Mouse (Mus musculus) CH12F3 (cell line): ENCODE measurements around the gene Psmd11.

ENCODE experiments used
- in situ Hi-C: fragments of 300-500 bp; cut with MboI; formaldehyde crosslinking; loops from 2 replicates; pipeline ENCODE4 v1.14.3; 2020; ENCODE audit warnings: low sequenced_read_pairs

The Psmd11 gene

DNA sequence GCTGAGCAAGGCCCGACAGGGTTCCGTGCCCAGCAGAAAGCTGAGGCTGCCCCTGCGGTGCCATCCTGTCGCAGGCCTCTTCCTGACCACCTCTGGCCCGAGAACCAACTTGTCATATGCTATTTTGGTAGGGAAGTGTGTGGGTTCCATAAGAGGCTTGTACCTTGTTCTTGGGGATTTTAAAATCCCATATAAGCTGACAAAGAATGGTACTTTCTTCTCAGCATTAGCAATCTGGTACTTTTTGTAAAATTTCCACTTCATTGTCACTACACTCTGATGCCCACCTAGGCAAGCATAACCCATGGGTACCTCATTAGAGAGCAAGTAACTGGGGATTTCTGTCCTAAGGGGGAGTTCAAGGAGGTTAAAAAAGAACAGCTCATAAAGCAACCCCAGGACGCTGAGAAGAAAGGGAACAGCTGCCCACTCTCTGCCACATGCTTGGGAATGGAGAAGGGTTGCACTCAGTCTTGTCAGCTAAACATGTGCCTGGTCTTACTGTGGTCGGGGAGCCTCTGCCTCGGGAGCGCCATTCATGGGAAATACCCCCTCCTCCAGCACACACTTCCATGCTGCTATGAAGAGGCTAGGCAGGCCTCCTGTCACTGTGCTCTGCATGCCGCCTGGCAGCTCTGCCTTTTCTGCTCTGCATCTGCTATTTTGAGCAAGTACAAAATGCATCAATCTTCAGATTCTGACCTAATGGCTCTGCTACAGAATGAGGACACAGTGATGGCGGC is 70.1 kb downstream of the Psmd11 start:
- in situ Hi-C loops, result no loop called here

DNA sequence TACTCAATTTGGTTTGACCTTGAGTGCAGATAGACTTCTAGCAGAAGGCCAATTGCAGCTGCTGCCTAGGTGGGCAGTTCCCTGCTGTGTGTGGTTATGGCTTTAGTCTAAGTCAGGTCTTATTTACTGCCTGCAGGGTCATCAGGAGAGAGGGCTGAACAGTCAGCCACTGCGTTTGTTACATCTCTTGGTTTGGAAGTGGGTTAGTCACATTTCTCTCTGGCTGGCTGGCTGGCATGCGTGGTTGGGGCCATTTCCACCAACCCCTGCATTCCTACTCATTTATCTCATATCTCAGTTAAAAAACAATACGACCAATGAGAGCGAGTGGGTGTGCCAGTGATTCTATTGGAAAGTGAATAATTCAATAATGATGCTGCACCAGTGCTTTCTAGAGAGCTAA is 71.1 kb downstream of the Psmd11 start:
- in situ Hi-C loops, result no loop called here

DNA sequence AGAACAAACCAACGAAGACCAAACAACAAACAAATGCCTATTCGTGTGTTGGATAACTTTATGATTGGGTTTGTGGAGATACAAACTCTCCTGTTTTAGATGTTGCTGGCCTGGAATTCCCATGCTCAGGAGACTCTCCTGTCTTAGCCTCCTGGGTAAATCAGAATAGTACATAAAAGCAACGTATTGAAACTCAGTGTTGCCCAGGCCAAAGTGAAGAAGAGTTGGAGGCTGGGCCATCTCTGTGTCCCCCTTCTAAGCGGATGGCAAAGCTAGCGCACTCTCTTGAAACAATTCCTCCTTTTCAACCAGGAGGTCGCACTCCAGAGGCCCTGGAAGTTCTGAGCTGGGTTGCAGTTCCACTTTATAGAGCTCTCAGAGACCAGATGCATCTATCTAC is 74.9 kb downstream of the Psmd11 start:
- in situ Hi-C loops, result no loop called here

DNA sequence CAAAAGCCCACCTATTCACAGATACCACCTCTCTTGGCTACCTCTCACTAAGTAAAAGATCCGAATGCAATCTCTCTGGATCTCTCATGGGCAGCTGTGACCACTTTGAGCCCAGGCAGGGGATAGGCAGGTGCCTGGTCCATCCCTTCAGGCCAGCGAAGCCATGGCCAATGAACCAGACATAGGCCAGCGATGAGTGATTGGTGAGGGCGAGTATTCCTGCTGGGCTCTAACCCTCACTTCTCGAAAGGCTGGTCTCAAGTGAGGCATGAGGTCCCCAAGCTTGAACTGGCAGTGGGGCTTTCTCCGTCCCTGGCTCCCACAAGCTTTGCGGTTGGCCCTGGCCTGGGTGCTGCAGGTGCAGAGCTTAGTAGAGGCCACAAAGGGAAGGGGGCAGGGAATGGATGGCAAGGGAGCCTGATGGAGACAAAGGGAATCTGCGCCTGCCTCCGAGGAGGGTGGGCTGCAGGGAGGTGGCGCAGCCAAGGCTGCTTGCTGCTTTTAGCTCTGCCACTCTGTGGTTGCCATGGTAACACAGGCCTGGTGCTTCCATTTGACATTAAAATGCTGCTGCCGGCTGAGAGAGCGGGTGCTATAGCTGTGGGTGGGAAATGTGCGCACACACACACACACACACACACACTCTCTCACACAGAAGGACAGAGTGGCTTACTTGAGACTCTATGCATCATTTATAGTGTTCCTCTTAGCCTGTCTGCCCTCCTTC is 75.5 kb downstream of the Psmd11 start:
- in situ Hi-C loops, result no loop called here

DNA sequence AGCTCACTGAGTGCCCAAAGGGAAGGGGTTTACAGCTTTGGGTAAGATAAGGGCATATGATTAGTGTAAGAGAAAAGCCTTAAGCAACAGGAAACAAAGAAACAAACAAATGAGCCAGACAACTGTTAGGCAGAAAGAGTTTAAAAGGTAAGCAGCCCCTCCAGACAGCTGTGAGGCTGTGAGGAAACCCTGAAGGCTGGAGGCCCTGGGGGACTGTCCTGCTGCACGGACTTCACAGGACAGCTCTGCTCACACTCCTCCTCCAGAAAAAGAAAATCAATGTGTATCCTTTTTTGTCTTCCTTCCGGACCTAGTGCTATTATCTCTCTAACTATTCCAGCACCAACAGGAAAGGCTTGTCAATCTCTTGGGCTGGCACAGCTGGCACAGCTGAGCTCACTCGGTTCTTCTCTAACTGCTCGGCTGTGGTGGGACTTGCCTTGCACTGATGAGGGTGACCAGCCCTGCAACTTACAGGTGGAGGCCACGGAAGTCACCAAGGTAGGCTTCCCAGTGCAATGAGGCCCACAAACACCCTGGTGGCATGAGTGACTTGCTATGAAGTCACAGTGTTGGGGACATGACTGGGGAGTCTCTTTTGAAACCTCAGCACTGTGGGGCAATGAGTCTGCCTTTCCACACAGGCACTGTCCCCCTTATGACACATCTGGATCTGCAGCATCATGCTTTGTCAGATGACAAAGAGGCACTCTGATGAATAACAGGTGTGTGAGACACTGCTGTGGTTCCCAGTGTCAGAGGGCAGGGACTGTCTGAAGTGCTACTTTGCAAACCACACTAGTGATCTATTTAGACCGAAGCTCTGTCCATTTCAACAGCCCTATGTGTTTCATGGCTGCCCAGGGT is 76.3 kb downstream of the Psmd11 start:
- in situ Hi-C loops, result no loop called here

DNA sequence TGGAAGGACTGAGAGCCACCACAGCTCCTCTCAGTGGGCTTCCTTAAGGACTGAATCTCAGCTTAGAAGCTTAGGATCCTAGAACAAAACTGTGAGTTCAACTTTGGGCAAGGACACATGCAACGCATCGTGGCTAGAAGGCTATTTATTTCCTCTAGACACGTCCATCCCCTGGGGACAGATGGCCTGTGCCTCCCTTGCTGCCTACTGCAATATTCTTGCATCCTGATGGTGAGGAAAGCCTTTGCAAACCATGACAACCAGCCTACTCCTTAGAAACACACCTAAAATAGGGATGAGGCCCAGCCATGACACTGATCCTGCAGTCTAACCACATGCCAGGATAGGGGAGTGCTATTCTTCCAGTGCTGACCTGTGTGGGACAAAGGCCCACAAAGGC is 77.2 kb downstream of the Psmd11 start:
- in situ Hi-C loops, result no loop called here

DNA sequence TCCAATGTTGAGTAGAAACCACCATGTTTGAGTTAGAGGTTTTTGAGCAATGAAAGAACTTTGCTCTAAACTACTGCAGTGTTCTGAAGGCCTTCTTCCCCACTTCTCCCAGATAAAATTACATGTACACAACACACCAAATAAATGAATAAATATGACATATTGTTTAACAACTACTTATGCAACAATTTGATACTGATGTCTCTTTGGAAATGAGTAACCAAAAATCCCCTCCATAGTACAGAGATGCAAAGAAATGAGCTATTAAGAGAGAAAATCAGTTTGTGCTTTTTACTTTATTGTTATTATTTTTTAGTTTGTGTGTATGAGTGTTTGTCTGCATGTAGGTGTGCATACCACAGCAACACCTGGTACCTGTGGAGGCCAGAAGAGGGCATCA is 78.1 kb downstream of the Psmd11 start:
- in situ Hi-C loops, result no loop called here

DNA sequence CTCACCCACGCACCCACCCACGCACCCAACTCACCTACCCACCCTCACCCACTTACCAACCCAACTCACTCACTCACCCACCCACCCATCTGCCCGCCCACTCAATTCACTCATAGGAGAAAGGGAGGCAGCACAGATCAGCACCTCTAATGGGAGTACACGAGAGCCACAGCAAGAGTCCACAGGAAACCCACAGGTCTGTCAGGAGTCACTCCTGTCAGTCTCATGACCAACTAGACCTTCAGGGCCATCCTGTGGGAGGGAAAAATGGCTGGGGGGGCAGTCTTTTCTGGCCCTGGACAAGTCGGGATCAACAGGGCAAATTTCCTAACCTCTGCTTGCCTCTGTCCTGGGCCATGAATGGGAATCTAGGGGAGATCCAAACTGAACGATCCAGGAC is 79.4 kb downstream of the Psmd11 start:
- in situ Hi-C loops, result no loop called here

DNA sequence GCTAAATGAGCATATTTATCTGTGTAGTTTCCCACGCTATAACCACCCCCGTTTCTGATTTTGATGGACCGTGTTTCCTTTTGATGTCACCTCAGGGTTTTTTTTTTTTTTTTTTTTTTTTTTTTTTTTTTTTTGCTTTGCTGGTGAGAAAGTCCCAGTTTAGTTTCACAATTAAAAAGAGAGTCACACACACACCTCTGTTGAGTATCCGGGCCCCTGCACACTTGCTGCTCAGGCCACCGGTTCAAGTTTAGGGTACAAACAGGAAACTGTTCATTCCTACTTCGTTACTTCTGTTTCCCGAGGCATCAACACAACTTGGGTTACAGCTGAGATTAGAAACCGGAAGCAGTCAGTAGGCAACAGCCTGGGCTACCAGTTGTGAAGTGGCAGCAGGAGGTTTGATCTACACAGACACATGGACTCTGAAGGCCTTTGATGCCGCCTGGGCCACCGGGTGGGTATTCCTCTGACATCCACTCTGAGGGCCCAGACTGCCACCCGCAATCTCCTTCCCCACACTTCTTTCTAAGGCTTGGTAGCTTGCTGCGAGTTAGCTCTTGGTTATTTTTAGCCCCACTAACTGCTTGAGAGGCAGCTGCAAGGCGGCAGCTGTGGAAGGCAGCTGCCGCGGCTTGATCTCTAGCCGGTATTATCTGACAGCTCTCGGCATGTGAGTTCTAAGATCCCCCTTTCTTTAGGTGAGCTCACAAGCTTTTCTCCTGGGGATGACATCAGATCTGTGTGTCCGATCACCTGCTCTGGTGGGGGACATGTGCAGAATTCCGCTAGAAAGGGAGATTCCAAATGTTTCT is 80.2 kb downstream of the Psmd11 start:
- in situ Hi-C loops, result no loop called here

DNA sequence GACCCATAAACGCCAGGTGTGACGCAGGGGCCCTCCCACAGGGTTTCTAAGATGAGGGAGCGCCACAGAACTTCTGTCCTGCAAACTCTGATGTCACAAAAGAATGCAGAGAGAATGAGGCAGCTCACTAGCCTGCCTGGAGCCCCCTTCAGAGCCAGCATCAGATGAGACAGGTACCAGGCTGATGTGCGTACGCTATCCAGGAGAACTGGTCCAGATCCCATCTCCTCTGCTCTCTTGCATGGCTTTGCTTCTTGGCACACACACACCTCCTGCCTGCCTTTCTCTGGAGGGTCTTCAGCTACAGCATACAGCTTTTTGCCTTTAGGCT is 80.7 kb downstream of the Psmd11 start:
- in situ Hi-C loops, result no loop called here

DNA sequence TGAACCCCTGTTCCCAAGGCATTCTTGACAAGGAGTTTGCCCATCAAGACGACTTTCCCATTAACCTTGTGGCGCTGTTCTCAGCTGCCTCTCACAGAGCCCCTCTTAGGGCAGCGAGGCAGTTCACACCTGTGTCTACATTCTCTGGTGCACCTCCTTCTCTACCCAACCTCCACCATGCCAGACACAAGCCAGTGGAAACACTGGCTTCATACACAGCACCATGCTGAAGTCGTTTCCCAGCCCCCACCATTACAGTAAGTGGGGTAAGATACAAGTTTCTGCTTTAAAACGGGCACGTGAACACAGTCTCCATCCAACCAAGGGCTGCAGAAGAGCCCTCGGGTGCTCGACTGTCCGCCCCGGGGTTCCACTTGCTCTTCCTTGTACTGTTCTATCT is 81.7 kb downstream of the Psmd11 start:
- in situ Hi-C loops, result no loop called here

DNA sequence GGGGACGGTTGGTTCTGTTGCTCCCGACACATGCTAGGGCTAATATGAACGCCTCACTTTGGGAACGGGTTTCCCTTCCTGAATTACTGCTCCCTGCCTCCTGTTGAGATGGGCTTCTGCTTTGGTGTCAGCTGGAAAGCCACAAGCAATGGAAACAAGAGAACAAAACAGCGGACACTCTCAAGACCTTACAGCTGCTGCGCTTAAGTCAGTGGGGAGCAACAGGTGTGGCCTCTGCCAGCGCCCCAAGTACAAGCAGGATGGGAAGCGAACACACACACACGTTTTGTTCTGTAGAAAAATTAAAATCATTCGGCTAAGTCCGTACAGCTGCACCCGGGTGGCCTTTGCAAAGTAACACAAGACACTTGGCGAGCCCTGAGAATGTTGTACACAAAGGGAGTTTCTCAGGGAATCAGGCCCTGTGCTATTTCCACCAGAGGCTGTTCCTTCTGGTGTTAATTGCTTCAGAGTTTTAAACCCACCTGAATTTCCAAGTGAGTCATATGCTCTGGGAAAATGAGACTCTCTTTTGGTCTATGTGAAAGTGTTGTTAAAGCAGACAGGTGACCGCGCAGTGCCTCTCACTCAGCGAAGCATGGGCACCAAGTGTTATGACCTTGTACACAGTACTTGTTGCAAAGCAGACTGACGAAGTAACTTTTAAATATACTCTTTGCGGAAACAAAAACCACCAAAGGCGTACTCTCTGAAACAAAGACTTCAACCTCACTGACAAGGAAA is 84.1 kb downstream of the Psmd11 start:
- in situ Hi-C loops, result no loop called here

DNA sequence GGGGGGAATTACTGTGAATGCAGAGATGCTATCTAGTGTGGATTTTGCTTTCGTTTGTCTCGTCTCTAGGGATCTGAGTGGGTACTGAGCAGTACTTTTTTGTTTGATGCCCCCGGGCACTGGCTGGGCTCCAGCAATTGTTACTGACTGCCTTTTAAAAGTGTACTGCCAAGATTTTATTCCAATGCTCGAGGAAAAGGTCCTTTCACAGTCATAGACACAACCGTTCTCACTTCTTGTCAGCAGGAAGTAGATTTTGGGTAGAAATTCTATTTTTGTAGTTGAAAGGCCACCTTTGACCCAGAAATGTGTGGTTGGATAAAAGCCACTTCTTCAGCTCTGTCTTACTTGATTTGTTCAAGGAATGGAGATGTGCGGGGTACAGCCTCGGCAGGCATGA is 85.4 kb downstream of the Psmd11 start:
- in situ Hi-C loops, result no loop called here

DNA sequence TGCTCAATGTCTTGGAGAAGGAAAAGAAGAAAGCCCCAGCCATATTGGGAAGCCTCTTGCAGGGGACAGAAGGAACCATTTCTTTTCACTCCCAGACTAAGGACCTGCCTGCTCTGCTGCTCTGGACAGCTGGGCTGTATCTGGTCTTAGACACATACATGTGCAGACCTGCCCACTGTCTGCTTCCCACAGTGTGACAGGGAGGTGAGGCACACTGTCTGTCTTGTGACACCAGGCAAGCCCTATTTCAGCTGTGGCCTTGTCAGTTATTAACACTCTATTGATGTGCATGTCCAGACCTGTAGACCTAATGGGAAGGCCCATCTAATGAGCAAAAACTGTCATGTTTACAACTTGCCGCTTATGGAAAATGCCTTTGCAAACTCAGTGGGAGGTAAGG is 86.9 kb downstream of the Psmd11 start:
- in situ Hi-C loops, result no loop called here

DNA sequence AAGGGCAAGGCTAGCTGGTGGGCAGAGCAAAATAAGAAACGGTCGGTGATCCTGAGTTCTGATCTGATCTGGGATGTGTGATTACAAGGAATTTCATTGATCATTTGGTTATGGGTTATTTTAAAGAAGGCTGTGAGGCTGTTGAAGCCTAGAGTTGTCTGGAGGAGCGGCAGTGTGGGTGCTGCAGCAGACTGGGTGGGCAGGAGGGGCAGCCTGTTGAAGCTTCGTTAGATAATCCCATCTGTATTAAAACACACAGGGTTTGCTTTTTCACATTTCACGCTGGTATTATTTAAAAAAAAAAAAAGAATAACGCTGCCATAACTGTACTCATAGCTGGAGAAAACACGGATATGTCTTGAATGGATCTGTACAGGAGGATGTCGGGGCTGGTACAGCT is 87.5 kb downstream of the Psmd11 start:
- in situ Hi-C loops, result no loop called here

DNA sequence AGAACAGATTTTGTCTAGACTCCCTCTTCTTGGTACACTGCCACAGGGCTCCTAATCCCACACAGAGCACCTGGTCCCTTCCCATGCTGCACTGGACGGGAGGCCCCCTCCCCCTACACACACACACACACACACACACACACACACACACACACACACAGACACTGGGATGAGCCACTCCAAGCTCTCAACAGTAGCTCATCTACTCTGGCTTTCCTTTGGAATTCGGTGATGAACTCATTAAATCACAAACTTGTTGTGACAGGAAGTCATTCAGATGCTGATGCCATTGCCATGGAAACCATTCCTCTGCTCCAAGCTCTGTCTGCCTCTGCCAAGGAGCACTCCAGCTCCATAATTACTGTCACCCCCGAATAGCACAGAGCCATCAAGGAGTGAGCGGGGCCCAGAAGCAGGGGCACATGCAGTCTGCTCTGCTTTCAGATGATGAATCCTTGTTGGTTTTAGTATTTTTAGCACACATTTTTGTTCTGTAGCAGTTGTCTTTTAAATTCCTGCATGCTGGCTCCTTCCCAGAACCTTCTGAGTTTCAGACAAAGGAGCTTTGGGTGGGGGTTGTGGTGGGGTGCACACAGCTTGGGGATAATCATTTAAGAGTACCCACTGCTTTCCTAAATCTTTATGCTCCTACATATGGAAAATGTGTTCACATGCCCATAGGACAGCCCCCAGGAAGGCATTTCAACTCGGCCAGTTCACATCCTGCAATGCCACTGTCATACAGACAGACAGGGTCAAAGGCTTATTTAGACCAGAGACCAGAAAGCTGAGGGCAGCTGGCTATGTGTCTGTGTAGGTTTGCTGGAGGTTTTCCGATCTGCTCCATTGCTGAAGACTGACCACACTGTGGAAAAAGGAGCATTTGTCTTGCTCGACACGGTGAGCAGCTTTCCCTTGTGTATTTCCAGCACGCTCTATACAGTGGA is 90.3 kb downstream of the Psmd11 start:
- in situ Hi-C loops, result no loop called here

DNA sequence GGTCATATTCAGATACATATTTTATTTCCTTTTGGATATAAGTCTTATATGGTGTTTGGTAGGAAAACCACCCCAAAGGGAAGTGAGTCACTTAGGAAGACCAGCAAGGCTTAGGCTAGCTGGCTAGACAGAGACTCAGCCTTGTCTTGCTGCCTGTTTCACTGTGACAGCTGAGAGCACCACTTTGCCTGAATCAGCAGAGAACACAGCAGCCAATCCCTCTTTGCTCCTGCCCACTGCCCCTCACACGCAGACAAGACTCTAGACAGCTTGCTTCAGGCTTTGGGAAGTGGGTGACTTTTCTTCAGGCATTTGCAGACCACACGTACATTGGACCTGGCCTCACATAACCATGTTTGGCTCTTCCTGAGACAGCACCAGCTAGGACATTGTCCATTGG is 92.7 kb downstream of the Psmd11 start:
- in situ Hi-C loops, result no loop called here
